Mouse (Mus musculus) heart, embryonic 12.5 days (tissue): ENCODE data around the gene E4f1. TPM values are rescaled to one million over a fixed set of nuclear protein-coding genes. Genes with fewer than 3 reads are reported as not detected.
A peak's percentile ranks its signal among the peaks of the same experiment; 100 is the strongest.

Source experiments
- ATAC-seq: fragments of 200-750 bp; cut with Nextera tagmentation; 2 replicates; pipeline ENCODE4 v1.8.0; 2017; ENCODE audit warnings: moderate TSS enrichment, moderate library complexity; ENCODE audit not compliant: insufficient number of reproducible peaks, low FRiP score
- H3K27ac ChIP-seq: fragments of 300-500 bp; sonication (generic); 2 replicates; pipeline ENCODE4 v1.5.1; 2016; ENCODE audit warnings: mild to moderate bottlenecking, moderate library complexity; ENCODE audit not compliant: poor library complexity, severe bottlenecking
- H3K27me3 ChIP-seq: fragments of 300-500 bp; sonication (generic); replicated peaks from 2 replicates; pipeline ENCODE4 v1.6.1; 2016; ENCODE audit warnings: mild to moderate bottlenecking, moderate library complexity
- H3K36me3 ChIP-seq: fragments of 300-500 bp; sonication (generic); 2 replicates; pipeline ENCODE4 v1.6.1; 2016; ENCODE audit warnings: mild to moderate bottlenecking, moderate library complexity
- H3K4me1 ChIP-seq: fragments of 300-500 bp; sonication (generic); replicated peaks from 2 replicates; pipeline ENCODE4 v1.6.1; 2016; ENCODE audit warnings: mild to moderate bottlenecking
- H3K4me2 ChIP-seq: fragments of 300-500 bp; sonication (generic); 2 replicates; pipeline ENCODE4 v1.6.1; 2016; ENCODE audit warnings: mild to moderate bottlenecking, moderate library complexity
- H3K4me3 ChIP-seq: fragments of 300-500 bp; sonication (generic); 2 replicates; pipeline ENCODE4 v1.5.1; 2016; ENCODE audit warnings: mild to moderate bottlenecking
- H3K9ac ChIP-seq: fragments of 300-500 bp; sonication (generic); 2 replicates; pipeline ENCODE4 v1.6.1; 2016; ENCODE audit warnings: mild to moderate bottlenecking, moderate library complexity
- H3K9me3 ChIP-seq: fragments of 300-500 bp; sonication (generic); replicated peaks from 2 replicates; pipeline ENCODE4 v1.6.1; 2016; ENCODE audit warnings: mild to moderate bottlenecking, moderate library complexity
- WGBS: fragments of 180-500 bp; shearing (Covaris S2); methylation state at CpG from one replicate; pipeline ENCODE4 v1.1.7; 2016; 5-methylcytosine and 5-hydroxymethylcytosine counted together
- polyA plus RNA-seq: library from polyadenylated mRNA; unstranded; fragments of >200 nt; fragmentation: Nextera tagmentation; extraction: Ambion mirVana; gene quantifications from 2 replicates; pipeline ENCODE4 v1.2.1, GENCODE M21; 2016

E4f1 gene
- polyA plus RNA-seq, 1 experiment from 2014 or later: 22.5 TPM

DNA sequence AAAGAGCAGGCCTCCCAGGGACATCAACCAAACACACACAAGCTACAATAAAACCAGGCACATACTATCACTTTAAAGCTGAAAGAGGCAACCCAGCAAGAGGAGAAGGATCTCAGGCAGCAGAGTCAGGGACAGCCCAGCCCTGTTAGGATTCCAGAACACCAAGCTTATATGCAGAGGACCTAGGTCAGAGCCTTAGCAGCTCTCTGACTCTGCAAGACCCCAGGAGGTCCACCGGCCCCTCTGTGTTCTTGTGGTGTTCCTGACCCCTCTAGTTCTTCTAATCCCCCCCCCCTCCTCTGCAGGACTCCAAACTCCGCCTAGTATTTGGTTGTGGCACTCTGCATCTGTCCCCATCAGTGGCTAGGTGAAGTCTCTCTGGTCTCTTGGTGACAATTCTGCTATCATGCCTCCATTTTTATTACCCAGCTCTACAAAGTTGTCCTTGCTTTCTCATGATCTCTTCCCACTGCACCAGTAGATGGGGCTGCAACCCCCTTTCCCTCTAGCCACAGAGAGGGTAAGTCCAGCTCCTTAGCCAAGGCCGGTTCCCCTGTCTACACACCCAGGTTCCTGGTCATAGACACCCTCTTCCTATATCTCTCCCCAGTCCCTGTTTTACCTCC is 10.2 kb upstream of the E4f1 start:
- Histone ChIP-seq H3K9ac (no peak overlapping the region), H3K4me1 (peaks cover 16% of the 10 kb centered on the region), H3K27ac (no peak overlapping the region), H3K36me3 (peaks cover 24% of the 10 kb centered on the region), H3K4me2 (no peak overlapping the region), H3K4me3 (no peak overlapping the region), H3K27me3 (no peaks in the 10 kb centered on the region; the same call in 1 of the 2 replicates), H3K9me3 (no peaks in the 10 kb centered on the region)
- no peak for ATAC-seq
- 38% methylated on average over 3 of the region's 3 CpGs for WGBS

GRCm38 (mm10) chr17:24479431-24479830 is 9.3 kb upstream of the E4f1 start:
- H3K4me2 ChIP-seq: peak overlapping the region; percentile 42
- no peaks in the 10 kb centered on the region; the same call in 1 of the 2 replicates for H3K27me3 ChIP-seq
- no peak for ATAC-seq
- peaks cover 16% of the 10 kb centered on the region for H3K4me1 ChIP-seq
- H3K36me3 ChIP-seq: peaks cover 33% of the 10 kb centered on the region
- no peak overlapping the region for H3K9ac ChIP-seq
- H3K27ac ChIP-seq: no peak overlapping the region
- peak overlapping the region; percentile 79; the same call in 1 of the 2 replicates for H3K4me3 ChIP-seq
- H3K9me3 ChIP-seq: no peaks in the 10 kb centered on the region
- WGBS: 36% methylated on average over 1 of the region's 1 CpGs

DNA sequence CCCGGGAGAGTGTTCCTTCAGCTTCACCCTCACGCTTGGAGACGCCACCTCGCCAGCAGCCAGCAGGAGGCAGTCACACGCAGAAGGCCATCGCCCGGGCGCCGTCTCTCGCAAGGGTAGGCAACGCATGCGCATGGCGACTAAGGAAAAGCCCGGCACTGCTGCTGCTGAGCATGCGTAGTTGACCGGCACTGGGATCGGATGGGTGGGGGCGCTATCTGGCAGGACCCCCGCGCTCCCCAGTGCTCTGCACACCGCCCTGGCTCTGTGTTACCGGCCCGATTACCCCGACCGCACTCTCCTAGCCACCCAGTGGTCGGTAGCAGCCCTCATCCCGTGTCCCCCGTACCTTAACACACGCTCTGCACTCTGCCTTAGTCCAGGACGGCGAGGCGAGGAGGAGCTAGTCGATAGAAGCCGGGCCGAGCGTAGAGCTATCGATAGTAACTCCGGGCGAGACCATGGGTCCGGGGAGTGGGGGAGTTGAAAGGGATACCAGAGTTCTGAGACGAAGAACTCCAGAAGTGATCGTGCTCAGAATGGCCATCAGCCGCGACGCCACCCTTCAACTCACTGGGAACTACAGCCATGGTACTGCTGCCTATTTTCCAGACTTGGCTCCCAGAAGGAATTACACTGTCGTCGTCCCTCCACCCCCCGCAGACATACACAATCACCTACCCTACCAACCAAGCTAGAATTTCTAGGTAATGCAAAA is 8.7 kb upstream of the E4f1 start, which contains the start of gene Mlst8:
Mlst8 (minus strand) TSS at position 416 of the 718 bp plus-strand sequence.
- Histone ChIP-seq H3K4me2 (peak within 1 kb of the TSS; percentile 70), H3K4me1 (peaks cover 22% of the 10 kb centered on the region), H3K27me3 (no peaks in the 10 kb centered on the region; the same call in 1 of the 2 replicates), H3K4me3 (peak within 1 kb of the TSS; percentile 79), H3K36me3 (peaks cover 39% of the 10 kb centered on the region), H3K9me3 (no peaks in the 10 kb centered on the region), H3K27ac (peak within 1 kb of the TSS; percentile 94), H3K9ac (peak within 1 kb of the TSS; percentile 84)
- peak; percentile 93 for ATAC-seq
- under 1% methylated on average over 48 of the region's 48 CpGs for WGBS

DNA sequence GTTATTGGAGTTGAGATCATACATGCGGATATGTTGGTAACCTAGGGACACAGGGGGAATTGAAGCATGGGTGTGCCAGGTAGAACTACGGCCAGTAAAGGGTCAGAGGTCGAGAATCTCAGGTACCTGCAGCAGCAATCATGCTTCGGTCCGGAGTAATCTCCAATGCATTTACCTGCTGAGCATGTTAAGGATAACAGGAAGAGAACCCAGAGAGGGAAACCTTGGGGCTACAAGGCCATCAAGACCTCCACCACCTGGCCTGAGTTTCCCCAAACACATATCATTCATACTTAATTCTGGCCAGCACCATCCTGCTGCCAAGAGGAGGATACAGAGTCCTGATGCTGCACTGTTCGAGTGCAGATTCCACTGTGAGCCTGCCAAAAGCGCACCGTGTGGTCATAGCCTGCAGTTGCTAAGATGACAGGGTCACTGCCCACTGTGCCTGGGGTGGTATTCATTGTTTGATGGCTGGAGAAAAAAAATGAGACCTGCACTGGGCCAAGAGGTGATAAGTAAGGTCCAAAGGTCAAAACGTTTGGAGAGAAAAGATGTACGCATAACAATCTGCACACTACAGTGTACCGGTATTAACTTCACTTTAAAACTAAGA is 8.0 kb upstream of the E4f1 start:
- Histone ChIP-seq H3K27ac (no peak overlapping the region), H3K27me3 (no peaks in the 10 kb centered on the region), H3K9ac (peak overlapping the region; percentile 84), H3K9me3 (no peaks in the 10 kb centered on the region), H3K36me3 (peaks cover 46% of the 10 kb centered on the region), H3K4me2 (peak overlapping the region; percentile 70), H3K4me3 (peak overlapping the region; percentile 79), H3K4me1 (peaks cover 26% of the 10 kb centered on the region)
- peak; percentile 9; the same call in 1 of the 2 replicates for ATAC-seq
- 48% methylated on average over 11 of the region's 11 CpGs for WGBS

DNA sequence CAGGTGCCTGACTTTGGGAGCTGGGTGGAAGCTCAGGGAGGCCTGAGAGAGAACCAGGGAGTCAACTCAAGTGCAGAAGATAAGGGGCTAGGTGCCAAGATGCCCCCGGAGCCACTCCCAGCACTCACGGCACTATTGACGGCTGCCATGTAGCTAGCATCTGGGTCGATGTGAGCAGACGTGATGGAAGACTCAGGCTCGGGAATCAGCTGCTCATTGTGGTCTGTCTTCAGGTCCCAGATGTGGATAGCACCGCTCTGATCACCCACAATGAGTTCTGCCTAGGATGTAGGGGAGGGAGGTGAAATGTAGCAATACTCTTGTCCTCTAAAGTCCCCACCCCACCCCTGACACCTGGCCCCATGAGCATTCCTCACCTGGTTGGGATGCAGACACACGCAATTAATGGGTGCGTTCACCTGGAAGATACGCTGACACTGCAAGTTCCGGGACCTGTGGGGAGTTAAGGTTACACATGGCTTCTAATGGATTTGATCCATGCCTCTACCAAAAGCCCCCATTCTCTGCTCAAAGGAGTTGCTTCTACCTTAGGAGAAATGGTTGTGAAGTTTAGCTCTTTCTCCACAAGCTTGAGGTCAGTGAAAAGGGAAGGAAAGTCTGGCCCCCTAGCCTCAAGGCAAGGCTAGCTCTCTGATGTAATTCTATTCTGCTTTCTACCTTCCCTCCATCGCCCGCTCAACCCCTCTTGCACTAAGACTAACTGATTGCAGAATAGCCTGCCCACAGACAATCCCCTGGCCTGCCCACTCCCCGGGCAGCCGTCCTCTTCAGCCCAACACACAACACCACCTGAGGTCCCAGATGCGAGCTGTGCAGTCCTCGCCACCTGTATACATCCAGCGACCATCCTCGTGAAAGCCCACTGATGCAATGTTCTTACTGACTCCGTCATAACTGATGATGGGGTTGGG is 7.2 kb upstream of the E4f1 start:
- Histone ChIP-seq H3K9me3 (no peaks in the 10 kb centered on the region), H3K4me2 (no peak overlapping the region; the same call in 1 of the 2 replicates), H3K4me3 (no peak overlapping the region), H3K27me3 (no peaks in the 10 kb centered on the region), H3K4me1 (peaks cover 33% of the 10 kb centered on the region), H3K36me3 (peaks cover 53% of the 10 kb centered on the region), H3K9ac (peak overlapping the region; percentile 84), H3K27ac (no peak overlapping the region)
- 89% methylated on average over 20 of the region's 20 CpGs for WGBS
- ATAC-seq: no peak

DNA sequence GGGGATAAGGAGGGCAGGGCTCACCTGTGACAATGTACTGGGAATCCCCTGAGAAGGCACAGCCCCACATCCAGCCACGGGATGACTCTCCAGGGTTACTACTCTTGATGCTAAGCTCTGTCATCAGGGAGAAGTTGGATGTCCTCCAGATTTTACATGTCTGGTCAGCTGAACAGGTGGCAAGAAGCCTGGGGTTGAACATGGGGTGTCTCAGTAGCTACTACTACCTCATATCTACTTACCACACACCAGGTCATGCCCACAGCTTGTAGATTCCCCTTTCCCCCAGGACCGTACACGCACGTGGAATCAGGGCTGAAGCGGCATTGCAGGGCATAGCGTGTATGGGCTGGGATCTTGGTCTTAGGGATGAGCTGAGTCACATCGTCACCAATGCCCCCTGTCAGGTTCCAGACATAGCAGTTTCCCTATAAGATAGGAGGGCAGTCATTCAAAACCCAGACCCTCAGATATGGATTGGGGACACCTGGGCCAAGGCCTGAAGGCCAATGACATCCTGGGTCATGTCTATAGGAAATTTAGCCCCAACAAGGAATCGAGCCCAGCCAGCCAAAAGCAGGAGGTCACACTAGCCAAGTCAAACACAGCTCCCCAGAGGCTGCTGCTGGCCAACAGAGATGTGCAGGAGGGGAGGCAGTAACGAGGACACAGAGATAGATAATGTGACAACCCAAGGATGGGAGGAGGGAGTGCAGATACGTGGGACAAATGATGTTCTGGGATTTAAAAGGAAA is 6.1 kb upstream of the E4f1 start:
- ATAC-seq: no peak
- Histone ChIP-seq H3K9ac (no peak overlapping the region), H3K36me3 (peaks cover 53% of the 10 kb centered on the region), H3K4me1 (peaks cover 43% of the 10 kb centered on the region), H3K27ac (no peak overlapping the region), H3K4me2 (no peak overlapping the region), H3K27me3 (no peaks in the 10 kb centered on the region), H3K9me3 (no peaks in the 10 kb centered on the region), H3K4me3 (no peak overlapping the region)
- WGBS: 88% methylated on average over 10 of the region's 10 CpGs

GRCm38 (mm10) chr17:24475586-24475985 is 5.5 kb upstream of the E4f1 start:
- no peak for ATAC-seq
- Histone ChIP-seq H3K9me3 (no peaks in the 10 kb centered on the region), H3K4me2 (no peak overlapping the region), H3K4me3 (no peak overlapping the region), H3K9ac (no peak overlapping the region), H3K36me3 (peaks cover 53% of the 10 kb centered on the region), H3K4me1 (peaks cover 45% of the 10 kb centered on the region), H3K27ac (no peak overlapping the region), H3K27me3 (no peaks in the 10 kb centered on the region)
- 89% methylated on average over 6 of the region's 6 CpGs for WGBS

GRCm38 (mm10) chr17:24474557-24474956 is 4.4 kb upstream of the E4f1 start:
- Histone ChIP-seq H3K36me3 (peaks cover 53% of the 10 kb centered on the region), H3K27ac (no peak overlapping the region), H3K9ac (no peak overlapping the region), H3K9me3 (no peaks in the 10 kb centered on the region), H3K4me2 (no peak overlapping the region), H3K27me3 (no peaks in the 10 kb centered on the region), H3K4me3 (no peak overlapping the region), H3K4me1 (peaks cover 40% of the 10 kb centered on the region)
- ATAC-seq: no peak
- WGBS: 60% methylated on average over 5 of the region's 5 CpGs

DNA sequence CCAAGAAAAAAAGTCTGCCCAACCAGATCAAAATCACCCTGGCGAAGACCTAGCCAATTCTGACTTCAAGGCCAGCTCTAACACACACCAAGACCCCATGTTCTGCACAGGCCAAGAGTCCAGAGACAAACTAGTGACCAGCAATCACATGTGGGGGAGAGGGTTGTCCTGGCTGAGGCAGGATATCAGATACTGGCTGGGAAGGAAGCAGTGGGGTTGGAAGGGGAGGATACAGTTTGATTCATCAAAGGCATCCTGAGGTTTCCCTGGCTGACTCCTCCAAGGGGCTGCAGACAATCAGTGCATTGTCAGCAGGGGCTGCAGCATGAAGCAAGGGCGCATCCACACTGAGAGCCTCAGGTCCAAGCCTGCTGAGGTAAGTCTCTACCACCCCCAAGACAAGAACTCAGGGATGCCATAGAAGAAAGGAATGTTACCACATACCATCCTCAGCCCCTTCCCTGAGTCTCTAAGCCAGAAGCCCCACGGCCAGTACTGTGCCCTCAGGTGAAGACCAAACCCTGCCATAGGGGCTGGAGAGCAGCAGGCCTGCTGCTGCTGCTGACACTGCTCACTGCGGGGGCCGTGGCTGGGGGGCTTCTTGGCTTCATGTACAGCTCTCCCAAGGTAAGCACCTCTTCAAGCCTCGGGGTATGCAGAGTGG is 3.6 kb upstream of the E4f1 start, which contains the start of gene Bricd5:
Bricd5 (plus strand) TSS at position 273 of the 664 bp plus-strand sequence.
- no peak for ATAC-seq
- WGBS: 73% methylated on average over 6 of the region's 6 CpGs
- peak within 1 kb of the TSS; percentile 34 for H3K9ac ChIP-seq
- H3K4me3 ChIP-seq: 0 out of 2 replicates have a peak within 1 kb of the TSS, but pooled peaks have one; percentile 76
- peaks cover 40% of the 10 kb centered on the region for H3K4me1 ChIP-seq
- H3K27me3 ChIP-seq: no peaks in the 10 kb centered on the region
- peak within 1 kb of the TSS; percentile 97 for H3K4me2 ChIP-seq
- no peaks in the 10 kb centered on the region for H3K9me3 ChIP-seq
- H3K36me3 ChIP-seq: peaks cover 53% of the 10 kb centered on the region
- peak within 1 kb of the TSS; percentile 8; the same call in 1 of the 2 replicates for H3K27ac ChIP-seq
